Mouse (Mus musculus) olfactory bulb, adult 2 months (tissue): ENCODE results near the gene Slc35b4.

Experiments used
- CTCF ChIP-seq: fragments of 200-500 bp; IDR thresholded peaks from 2 replicates; pipeline ENCODE4 v1.5.1; 2012; ENCODE audit warnings: low read depth, mild to moderate bottlenecking, low read length, moderate library complexity; ENCODE audit not compliant: insufficient read depth
- POLR2A ChIP-seq: fragments of 200-500 bp; IDR thresholded peaks from 2 replicates; pipeline ENCODE4 v1.6.1; 2012; ENCODE audit warnings: mild to moderate bottlenecking, low read depth, low read length, moderate library complexity; ENCODE audit not compliant: insufficient read depth

- TF ChIP-seq POLR2A (no peak), CTCF (no peak)
Measured at GRCm38 (mm10) chr6:34160816-34161310, 16.0 kb downstream of the Slc35b4 start.
